Mouse (Mus musculus) right cerebral cortex, postnatal 4 days (tissue): ENCODE data around the gene Cdk1.

Source experiments
- DNase-seq: peaks from one replicate; pipeline ENCODE4 v3.0.0-alpha.2; 2022

Cdk1 gene

DNA sequence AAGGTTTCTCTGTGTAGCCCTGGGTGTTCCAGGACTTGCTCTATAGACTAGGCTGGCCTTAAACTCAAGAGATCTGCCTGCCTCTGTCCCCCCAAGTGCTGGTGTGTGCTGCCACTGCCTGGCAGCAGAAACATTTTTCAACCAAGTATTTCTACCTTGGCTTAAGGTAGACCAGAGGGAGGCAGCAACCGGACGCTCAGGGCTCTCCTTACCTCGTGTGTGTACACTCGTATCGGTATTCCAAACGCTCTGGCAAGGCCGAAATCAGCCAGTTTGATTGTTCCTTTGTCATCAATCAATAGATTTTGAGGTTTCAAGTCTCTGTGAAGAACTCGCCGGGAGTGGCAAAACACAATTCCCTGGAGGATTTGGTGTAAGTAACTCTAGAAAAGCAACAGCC lies 10.4 kb downstream of the Cdk1 start:
- no peak for DNase-seq

GRCm38 (mm10) chr10:69341570-69342227 lies 11.0 kb downstream of the Cdk1 start:
- DNase-seq = no peak

DNA sequence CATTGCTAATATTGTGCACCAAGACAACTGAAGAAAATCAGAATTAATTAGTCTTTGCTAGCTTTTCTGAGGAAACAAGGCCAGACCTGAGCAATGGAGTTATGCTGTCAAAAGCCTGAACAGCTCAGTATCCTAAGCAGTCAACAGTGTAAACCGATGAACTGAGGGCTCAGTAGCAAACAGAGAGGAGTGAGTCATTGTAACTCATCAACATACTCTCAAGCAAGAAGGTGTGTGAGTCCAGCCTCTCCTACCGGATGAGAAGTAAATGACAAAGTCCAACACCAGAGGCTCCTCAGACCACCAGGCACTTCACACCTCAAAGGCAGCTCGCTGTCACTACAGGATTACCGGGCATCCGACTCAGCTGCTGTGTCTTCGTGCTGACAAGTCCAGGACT lies 12.7 kb downstream of the Cdk1 start:
- DNase-seq = no peak

GRCm38 (mm10) chr10:69336219-69336618 lies 16.5 kb downstream of the Cdk1 start:
- no peak for DNase-seq

DNA sequence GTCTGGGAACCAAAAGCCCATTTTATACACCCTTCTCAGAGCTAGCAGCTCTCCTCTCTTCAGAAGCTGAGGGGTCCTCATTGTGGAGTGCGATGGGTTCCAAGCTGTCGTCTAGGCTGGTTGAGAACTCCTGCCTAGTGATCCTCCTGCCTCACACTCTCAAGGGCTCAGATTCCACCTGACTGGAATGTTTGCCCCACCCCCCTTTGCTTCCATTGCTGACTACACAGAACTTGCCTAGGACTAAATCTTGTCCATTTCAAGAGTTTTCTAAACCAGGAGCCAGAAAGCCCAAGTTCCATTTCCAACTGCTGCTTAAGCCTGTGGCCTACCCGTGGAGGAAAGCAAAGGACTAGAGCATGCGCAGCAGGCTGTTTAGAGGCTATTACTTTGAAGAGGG lies 17.1 kb downstream of the Cdk1 start:
- no peak for DNase-seq

GRCm38 (mm10) chr10:69335195-69335536 lies 17.6 kb downstream of the Cdk1 start:
- no peak for DNase-seq

DNA sequence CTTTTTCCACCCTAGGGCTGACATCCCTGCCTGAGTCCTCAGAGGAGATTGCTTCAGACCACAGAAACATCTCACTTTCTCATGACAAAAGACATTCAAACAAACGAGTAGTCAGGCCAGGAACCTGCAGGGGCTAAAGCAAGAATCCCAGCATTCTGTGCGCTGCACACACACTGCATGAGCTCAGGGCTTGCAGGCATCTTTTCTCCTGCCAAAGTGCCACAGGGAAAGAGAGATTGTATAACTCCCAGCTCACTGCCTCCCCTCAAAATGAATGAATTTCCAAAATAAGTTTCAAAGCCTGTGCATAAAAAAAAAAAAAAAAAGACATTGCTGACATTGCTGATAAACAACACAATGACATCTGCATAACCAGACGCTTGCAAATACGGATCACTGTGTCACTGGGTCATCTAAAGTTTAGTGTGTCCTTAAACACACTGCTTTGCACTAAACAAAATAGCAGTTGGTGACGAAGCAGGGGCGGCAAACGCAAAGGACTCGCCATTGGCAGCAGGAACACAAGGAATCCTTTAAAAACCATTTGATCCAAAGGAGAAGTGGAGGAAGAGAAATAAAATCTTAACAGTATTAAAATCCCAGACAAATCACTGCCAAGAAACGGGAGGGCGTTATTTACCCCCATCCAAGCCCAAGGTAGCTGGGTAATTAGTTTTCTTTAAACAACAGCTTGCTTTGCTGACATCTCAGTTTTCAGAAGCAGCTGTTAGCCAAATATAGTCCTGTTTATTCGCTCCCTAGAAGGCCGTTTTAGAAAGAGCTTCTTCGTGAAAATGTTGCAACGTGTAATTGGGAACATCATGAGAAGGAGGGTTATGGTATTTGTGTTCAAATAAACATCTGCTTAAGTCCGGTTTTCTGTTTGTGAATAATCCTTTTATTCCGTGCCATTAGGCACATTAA lies 18.2 kb downstream of the Cdk1 start:
- no peak for DNase-seq

GRCm38 (mm10) chr10:69333212-69333611 lies 19.5 kb downstream of the Cdk1 start:
- DNase-seq = no peak

GRCm38 (mm10) chr10:69331231-69331630 lies 21.5 kb downstream of the Cdk1 start:
- no peak for DNase-seq

GRCm38 (mm10) chr10:69328656-69329046 lies 24.1 kb downstream of the Cdk1 start:
- DNase-seq = no peak

DNA sequence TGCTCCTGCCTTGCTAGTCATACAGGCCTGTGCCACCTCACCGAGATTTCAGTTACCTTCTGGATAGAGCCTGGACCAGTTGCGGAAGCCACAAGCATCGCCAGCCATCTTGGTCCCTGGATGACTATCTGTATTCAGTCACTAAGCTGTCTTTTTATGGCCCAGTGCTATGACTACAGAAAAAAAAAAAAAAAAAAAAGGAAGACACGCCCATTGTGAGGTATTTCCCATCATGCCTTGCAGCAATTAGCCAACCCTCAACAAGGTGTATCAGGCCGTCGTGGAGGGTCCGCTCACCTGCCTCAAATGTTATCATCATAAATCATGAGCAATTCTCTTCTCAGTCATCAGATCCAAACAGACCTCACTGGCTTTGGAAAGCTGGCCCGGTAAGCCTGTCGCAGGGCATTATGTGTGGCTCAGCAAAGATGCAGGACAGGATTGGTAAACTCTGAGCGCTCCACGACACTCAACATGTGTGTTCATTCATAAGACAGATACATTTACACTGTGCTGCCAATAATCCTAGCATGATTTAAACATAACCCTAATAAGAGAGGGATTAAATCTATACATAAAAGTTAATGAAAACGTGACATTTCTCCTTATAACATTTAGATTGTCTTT lies 24.6 kb downstream of the Cdk1 start:
- DNase-seq = no peak

DNA sequence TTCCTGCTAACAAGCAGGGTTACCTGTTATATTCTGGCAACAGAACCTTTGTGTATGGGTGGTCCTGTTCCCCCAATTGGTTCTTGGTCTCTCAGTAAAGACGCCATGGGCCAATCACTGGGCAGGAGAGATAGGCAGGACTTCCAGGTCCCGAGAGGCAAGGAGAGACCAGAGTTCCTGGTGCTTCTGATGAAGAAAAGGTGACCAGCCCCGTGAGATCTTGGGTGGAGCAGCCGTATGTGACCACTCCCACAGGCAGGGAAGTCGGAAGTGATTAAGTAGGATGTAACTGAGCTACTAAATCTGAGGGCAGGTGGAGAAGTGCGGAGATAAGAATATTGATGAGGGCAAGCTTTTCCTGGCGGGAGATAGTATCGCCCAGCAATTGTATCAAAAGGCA lies 25.4 kb downstream of the Cdk1 start:
- no peak for DNase-seq

DNA sequence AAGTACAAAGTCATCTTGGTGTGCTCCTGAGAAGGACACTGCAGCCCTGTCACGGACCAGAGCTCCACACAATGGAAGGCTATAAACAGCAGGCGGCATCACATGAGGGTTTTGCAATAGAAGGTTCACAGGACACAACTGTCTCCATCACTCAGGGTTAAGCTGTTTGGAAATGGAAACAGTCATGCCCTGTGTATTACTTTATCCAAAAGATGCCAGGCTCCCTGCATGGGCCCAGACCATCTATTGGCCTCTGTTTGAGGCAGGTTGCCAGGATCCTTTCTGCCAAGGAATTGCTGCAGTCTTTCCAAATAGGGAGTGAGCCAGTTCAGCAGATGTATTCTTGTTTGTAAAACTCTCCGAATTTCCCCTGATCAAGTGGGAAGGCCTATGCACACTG lies 26.3 kb downstream of the Cdk1 start:
- DNase-seq = peak; percentile 57

GRCm38 (mm10) chr10:69324816-69325215 lies 27.9 kb downstream of the Cdk1 start:
- no peak for DNase-seq

DNA sequence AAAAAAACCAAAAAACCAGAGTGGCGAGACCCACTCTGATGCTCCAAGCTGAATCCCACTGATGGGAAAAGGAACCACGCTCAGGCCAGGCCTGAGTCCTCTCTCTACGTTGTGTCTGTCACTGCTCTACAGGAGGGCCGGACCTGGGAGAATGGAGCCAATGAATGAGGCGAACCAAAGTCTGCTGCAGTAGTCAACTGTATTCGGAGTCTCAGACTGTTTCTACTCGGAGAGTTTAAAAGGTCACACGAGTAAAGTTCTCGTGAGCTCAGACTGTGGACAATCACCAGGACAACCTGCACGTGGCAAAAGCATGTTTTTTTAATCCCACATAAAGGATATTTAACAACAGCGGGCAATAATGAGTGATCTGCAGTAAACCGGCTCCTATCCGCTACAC lies 28.8 kb downstream of the Cdk1 start:
- no peak for DNase-seq

- no peak for DNase-seq
Measured at GRCm38 (mm10) chr10:69321519-69322035, 31.2 kb downstream of the Cdk1 start.

- peak; percentile 87 for DNase-seq
Measured at GRCm38 (mm10) chr10:69320667-69321518, 31.8 kb downstream of the Cdk1 start.

DNA sequence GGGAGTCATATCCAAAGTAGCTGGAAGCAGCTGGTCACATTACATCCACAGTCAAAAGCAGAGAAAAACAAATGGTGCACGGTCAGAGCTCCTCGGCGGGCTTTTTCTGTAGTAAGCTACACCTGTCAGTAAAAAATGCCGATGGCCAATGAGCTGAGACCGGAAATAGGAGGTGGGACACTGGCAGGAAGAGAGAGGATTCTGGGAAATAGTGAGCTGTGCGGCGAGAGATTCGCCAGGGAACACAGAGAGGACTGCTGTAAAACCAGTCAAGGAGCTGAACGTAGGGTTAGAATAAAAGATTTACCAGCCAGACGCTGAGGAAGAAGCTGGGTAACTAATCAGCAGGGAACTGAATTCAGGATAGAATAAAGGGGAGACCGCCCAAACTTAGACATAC lies 34.2 kb downstream of the Cdk1 start:
- DNase-seq = no peak

GRCm38 (mm10) chr10:69313944-69314343 lies 38.8 kb downstream of the Cdk1 start:
- no peak for DNase-seq

GRCm38 (mm10) chr10:69311867-69312266 lies 40.9 kb downstream of the Cdk1 start:
- DNase-seq = no peak

DNA sequence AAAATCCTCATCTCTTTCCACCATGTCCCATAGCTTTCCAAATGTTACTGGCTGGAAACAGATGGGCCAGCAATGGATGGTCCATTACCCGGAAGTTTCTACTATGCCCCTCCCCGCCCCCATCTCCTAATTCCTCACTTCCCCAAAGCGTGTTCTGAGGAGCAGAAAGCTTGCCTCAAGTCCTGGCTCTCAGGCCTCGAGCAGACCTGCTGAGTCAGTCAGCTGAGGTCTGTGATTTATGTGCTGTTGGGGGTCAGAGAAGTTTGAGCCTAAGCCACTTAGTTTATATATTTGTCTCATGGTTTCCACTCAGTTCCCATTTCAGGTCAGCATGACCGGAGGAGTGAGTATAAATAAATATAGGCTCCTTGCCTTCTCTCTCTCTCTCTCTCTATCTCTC lies 43.6 kb downstream of the Cdk1 start:
- no peak for DNase-seq

- DNase-seq = peak; percentile 52
Measured at GRCm38 (mm10) chr10:69307067-69307466, 45.7 kb downstream of the Cdk1 start.

GRCm38 (mm10) chr10:69306205-69306604 lies 46.5 kb downstream of the Cdk1 start:
- DNase-seq = peak; percentile 15
